Mouse (Mus musculus) heart, postnatal 14 days (tissue): ENCODE measurements at regions not wholly inside any gene's neighbourhood (a gene's known extent, or its start where the extent isn't known, plus 50 kb on each side); places are given as distances from the start of the nearest gene placed in this dataset.

ENCODE experiments used
- DNase-seq, 2 experiments: peaks; one replicate each; pipeline ENCODE4 v3.0.0; 2021 to 2022
- intact Hi-C: fragments of 180-260 bp; cut with DNase I; formaldehyde crosslinking; loops from one replicate; pipeline ENCODE4 v1.15.1; 2025

DNA sequence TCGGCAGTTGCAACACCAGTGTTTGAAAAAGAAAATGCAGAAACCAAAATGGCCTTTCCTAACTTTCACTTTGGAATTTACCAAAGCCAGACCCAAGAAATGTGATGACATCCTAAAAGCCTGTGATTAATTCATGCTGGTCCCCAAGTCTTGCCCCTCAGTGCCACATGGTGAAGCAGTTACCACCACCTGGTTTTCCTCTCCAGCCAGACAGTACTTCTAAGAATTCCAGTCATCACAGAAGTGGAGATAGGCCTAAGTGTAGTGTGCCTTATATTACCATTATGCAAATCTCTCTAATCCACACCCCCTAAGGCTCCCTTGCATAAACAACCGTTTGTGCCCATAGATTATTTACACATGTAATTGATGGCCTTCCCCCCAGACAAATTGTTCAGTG is 311.0 kb downstream of the Cxcl12 start:
- DNase-seq = no peak
- intact Hi-C loops = no loop called here

DNA sequence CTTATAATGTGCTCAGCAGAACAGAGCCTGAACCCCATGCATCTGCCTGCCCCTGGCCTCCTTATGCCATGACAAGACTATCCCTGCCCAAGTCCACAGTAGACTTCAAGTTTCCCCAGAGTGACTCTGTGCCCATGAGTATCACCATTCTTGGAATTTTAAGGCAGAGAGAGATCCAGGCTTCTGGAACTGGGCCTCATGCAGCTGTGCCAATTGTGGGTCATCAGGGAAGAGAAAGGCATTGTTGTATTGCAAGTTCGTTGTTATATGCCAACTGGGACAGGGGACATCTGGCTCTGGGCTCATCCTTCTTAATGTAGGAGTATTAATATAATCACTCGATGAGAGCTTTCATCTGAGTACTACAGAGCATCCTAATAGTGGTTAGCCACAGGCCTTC is 312.1 kb downstream of the Cxcl12 start:
- intact Hi-C loops = no loop called here
- no peak for DNase-seq

DNA sequence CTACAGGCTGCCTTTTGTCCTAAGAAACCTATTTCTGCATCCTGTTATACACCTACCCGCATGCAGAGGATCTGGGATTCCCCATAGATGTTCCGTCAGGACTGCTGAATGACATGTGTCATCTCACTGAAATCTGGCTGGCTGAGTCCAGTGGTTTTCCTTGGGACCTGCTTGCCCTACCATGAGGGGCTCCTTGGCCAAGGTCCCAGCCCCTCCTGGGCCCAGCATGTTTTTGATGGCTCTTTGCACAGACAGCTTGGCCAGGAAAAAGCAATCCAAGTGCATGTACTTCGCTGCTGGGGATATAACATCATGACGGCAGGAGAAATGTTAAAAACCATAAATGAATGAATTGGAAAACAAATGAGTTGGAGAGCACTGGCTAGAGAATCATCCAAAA is 320.8 kb downstream of the Cxcl12 start:
- DNase-seq = no peak
- intact Hi-C loops = loop anchor here (5.0 kb wide), 1 partner anchor 317 kb away; no protein-coding TSS in a partner anchor

DNA sequence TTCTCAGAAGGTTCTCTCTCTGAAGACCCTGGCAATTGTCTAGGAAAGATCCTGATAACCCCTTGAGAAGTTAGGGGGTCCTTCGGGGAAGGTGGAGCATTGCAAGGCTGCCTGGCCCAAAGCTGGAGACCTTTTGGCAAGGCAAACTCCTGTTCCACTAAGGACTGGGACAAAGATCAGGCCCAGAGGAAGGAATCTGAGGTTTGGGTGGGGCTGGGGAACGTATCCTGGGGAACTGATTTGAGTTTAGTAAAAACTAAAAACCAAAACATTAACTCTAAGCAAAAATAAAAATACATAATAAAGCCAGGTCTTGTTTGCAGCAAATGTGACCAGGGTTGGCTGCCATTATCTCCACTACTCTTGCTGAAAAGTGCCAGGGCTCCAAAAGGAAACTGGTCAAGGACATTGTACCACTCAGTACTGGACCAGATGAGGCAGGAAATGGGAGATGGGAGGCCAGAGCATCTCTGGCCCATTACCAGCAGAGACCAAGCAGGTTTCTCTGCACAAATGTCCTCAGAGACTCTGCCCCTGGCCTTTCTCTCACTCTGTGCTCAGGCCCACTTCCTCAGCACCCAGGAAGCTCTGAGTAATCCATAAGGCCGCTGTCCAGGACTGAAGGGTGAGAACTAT is 321.5 kb downstream of the Cxcl12 start:
- peak; percentile 12 to 16 for DNase-seq
- intact Hi-C loops = loop anchor here (5.0 kb wide), 1 partner anchor 318 kb away; no protein-coding TSS in a partner anchor

DNA sequence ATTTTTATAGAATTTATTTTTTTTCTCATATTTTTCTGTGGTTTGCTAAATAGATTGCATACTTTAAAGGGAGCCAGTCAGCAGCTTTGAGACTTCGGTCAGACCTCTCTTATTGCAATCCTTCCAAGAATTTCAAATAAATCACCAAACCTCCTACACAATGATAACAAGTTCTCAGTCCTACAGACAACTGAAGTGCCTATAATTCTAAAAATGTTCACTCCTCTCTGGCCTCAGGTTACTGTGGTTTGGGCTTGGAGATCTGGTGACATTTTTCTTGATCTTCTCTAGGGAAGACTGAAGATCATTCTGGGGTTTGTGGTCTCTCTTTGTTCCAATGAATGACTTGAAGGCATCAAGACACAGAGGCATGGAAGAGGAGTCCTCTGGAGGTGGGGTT is 326.6 kb downstream of the Cxcl12 start:
- intact Hi-C loops = no loop called here
- DNase-seq = no peak

DNA sequence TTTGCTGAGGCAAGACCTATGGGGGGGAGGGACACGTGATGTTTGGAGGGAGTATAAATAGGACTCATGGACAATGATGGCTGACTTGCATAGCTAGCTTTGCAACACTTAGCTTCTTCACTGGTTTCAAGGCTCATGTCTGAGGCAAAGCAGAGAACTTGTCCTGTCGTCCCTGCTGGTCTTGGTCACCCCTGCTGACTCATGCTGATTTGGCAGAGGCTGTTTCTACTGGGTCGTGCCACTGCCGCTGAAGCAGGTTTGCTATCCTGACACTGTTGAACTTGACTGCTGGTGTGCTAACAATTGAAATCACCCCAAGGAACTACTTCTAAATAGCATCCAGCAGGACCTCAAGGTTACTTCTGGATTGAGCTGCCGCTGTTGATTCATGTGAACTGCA is 329.0 kb downstream of the Cxcl12 start:
- no peak for DNase-seq
- intact Hi-C loops = no loop called here

DNA sequence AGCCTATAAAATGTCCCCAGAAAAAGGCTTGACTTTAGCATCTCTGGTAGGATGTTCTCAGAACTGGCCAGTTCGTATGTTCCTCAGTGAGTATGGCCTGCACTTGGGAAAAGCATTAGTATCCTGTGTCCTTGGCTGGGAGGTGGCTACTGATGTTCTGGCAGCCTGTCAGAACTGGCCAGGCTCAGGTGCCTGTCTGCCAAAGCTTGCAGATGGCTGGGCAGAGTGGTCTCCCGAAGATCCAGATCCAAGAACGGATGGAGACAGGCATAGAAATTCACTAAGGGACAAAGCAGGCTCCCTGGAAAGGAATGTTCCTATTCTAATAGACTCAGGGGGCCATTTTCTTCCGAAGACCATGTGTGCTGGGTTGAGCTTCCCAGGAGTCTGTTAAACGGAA is 329.6 kb downstream of the Cxcl12 start:
- peak in 1 of 2 experiments; percentile 21 for DNase-seq
- intact Hi-C loops = no loop called here

DNA sequence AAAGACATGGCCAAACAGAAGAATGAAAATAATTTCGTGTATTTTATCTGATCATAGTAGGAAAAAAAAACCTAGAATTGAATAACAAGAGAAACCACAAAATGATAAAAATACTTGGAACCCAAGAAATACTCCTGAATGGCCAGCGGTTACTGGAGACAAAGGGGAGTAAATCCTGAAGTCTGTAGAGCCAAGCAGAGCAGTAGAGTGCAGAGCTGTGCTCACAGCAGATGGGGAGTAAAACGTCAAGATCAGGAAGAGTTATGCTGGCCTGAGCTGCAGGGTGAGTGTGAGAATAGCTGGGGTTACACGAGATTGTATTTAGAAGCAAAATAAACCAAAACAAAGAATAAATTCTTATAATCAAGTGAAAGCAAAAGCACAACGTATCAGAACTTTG is 334.0 kb downstream of the Cxcl12 start:
- intact Hi-C loops = no loop called here
- DNase-seq = no peak

DNA sequence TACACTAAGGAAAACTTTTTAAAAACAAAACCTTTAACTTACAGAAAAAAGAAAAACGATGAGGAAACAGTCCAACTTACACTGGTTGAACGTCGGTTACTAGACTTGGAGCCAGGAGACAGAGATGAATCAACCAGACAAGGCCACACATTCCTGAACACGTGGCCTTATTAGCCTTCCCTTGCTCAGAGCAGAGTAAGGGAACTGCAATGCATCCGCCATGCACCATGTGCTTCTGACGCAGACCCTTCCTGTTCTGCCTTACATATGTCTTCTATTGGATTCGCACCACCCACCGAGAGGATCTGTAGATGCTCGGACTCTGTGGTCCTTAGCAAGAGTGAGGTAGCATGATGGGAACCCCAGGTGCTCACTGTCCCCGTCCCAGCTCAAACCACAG is 336.2 kb upstream of the Zfp637 start:
- intact Hi-C loops = no loop called here
- DNase-seq = no peak

DNA sequence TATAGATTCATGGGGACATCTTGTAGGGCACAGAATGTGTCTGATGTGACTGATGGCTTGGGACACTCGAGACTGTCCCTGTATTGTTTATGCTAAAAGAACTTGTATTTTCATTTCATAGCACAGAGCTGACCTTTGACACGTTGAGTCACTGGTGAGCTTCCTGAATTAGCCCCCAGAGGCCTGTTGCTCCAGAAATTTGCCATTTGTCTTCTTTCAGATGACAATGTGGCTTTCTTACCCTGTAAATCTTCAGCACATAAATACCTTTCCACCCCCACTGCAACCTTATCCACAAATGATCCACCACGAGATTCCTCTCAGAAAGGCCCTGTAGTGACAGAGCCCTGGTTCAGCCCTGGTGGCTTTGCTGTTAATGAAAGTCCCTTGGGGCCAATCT is 335.5 kb upstream of the Zfp637 start:
- DNase-seq = no peak
- intact Hi-C loops = no loop called here

DNA sequence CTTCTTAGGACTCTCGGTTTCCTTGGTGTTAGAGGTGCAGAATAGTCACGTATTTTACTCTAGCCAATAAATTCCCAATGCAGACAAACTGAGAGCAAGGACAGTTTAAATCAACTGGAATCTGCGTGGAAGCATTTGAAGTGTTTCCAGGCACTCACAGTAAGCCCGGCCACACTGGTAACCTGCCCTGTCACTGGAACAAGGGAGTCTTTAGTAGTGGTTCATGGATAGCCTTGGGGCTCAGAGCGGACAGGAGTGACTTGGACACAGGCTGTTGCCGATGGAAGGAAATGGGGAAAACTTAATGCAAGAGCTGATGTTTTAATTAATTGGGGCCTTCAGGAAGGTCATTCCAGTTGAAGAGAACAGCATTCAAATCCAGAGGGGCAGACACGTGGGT is 334.4 kb upstream of the Zfp637 start:
- intact Hi-C loops = no loop called here
- no peak for DNase-seq

DNA sequence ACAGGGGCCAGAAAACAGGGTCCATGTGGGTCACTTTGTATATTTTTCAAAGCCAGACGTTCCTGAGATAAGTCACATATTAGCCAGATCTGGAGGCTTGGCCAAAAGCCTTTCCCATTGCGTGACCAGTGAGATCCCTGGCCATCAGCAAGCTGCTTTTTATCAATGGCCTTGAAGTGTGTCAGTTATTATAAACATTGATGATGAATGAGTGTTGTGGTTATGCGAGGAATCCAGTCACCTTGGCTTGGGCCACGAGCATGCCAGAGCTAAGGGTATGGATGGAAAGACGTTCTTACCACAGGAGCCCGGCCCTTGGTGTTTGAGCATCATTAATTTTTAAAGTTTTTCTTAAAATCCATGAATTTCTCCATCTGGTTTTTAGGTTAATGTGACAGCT is 332.1 kb upstream of the Zfp637 start:
- intact Hi-C loops = no loop called here
- no peak for DNase-seq

DNA sequence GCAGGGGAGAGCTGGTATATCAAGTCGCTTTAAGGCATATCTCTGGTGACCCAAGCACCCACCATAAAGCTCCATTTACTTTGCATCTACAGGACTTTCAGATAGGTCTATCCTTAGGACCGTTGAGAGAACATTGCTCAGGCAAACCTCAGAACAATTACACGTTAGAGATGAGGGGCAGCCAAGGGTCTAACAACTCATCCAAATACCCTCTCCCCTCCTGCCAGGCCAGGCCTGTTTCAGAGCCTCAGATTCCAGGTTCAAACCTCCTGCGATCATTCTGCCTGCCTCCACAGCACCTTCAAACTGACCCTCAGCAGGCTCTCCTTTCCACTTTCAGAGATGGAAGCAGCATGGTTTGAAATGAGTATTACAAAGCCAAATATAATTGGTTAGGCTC is 331.0 kb upstream of the Zfp637 start:
- no peak for DNase-seq
- intact Hi-C loops = no loop called here

DNA sequence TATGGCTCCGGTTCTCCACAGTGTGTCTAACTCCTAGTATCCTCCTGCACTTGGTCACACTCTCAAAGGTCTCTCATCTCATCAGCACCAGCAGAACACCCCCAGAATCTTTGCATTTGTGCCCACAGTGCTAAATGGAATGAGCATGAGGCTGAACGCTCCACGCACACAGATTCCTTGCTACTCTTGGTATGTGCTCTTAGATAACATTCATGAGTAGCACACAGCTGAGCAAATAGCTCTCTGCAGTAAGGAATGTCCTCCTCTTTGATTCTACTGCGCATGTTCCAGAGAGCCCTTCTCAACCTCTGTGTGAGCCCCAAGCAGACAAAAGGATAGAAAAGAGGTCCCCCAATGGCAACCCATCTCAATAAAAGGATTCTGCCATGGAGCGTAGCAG is 326.1 kb upstream of the Zfp637 start:
- intact Hi-C loops = no loop called here
- DNase-seq = no peak

DNA sequence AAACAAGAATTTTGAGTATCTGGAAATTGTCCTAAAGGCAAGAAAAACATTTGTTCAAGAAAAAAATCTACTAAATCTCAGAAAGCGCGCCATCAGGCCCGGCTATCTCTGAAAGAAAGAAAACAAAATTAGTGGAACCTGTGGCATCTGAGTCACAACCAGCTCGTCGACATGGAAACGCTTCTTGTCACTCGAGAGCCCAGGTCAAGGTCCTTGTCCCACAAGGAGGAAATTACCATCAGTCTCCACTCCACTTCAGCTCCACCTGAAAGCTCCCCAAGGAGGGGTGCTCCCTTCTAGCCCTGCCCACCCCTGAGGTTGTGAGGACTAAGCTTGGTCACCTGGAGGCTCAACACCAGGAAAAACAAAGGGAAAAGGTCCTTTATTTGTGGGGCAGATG is 324.1 kb upstream of the Zfp637 start:
- intact Hi-C loops = no loop called here
- DNase-seq = no peak

DNA sequence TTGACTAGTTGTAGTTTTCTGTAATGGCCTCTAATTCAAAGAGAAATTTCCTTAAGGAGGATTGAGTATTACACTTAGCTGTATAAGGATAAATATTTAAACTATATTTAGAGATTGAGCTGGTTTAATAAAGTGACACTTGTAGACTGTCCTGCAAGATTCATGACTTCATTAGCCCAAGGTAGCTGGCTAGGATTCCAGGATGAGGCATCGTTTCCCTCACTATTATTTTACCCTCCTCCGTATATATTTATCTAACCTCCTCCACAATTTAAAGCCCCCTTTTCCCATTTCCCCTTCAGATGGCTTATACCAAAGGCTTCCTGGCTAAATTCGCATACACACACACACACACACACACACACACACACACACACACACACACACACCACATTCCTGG is 322.0 kb upstream of the Zfp637 start:
- intact Hi-C loops = no loop called here

DNA sequence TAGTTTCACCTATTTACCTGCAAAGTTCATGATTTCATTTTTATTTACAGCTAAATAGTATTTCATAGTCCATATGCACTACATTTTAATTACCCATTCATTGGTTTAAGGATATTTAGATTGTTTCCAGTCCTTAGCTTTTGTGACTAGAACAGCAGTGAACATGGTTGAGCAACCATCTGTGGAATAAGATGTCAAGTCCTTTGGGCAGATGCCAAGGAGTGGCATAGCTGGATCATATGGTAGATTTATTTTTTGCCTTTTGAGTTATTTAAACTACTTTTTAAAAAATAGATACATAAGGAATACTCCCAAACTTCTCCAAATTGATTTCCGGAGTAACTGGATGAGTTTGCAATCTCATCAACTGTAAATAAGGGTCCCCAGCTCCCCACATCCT is 321.5 kb upstream of the Zfp637 start:
- intact Hi-C loops = no loop called here
- no peak for DNase-seq

More for the DNA sequence above, 322.0 kb upstream of the Zfp637 start:
- DNase-seq = no peak

DNA sequence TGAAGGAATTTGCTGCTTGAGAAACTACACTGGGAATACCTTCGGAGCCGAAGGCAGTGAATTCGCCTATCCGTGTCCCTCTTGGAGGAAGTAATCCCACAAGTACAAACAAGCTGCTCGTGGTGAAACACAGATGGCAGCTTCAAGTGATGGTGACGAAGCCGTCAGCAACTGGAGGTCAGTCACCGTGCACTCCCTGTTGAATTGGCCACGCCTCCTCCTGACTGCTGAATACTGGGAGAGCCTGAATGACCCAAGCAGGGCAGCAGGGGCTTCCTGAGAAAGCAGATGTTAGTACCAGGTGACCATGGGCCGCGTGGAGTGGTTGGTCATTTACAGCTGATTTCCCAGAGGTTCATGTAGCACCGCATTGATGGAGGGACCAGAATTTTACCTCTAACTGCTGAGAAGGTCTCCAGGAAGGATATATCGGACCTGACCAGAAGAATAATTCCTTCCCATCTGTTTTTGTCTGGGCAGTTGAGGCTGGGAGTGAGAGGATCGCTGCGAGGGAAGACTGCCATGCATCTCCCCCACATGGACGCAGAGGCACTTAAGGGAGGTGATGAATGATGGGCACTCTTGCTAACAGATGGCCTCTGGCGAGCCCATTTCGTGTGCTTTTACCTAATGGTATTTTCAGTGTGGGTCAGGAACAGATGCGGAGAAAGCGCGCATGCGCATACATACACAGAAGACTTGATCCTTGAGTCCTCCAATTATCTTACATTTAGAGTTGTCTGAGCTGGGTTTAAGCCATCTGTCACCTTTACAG is 314.6 kb upstream of the Zfp637 start:
- peak in 1 of 2 experiments; percentile 17 for DNase-seq
- intact Hi-C loops = no loop called here

DNA sequence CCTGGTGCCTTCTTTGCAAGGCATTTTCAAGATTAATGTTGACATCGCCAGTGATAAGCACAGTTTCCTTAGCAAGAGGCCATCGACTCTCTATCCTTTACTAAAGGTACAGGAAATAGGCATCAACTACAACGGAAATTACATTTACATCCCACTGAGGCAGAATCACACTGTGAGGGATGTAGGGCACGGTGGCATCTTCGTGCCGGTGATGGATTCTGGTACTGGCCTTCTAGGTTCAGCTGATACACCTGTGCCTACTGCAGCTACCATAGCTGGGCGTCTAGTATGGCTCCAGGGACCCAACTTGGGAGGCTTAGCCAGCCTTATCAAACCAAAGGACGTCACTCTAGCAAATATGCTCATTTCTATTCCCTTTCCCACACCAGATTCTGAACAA is 313.5 kb upstream of the Zfp637 start:
- intact Hi-C loops = no loop called here
- DNase-seq = no peak

DNA sequence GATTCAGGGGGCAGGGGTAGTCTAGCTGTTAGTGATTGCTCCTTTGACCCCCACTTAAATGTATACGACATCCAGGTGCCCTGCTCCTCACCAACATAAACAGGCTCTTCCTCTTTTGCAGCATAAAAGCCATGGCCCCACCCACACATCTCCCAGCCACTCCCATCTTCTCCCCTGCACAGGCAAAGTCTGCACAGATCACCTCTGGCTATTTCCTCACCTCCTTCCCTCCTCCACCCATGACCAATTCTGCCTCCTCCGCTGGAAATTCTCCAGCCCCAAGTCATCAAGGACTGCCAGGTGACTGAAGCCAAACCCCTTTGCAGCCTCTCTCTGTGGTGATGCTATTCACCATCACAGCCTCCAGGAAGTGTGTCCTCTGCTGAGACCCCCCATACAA is 306.8 kb upstream of the Zfp637 start:
- no peak for DNase-seq
- intact Hi-C loops = no loop called here

DNA sequence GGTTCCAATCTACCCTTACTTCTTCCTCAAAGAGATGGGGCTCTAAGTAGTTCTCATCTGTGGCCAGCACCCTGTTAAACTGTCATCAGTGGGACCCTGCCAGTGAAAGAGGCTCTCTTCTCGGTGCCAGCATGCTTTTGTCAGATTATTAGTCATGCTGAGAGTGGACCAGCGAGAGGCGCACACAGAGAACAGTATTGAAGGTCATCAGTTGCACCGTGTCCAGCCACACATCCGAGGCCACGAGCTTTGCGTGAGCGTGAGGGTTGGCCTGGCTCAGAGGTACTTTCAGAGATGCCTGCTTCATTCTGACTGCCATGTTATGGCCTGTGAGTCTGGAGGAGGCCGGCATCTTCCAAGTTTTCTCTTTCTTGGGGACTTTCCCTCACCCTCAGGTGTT is 306.0 kb upstream of the Zfp637 start:
- intact Hi-C loops = no loop called here
- no peak for DNase-seq

DNA sequence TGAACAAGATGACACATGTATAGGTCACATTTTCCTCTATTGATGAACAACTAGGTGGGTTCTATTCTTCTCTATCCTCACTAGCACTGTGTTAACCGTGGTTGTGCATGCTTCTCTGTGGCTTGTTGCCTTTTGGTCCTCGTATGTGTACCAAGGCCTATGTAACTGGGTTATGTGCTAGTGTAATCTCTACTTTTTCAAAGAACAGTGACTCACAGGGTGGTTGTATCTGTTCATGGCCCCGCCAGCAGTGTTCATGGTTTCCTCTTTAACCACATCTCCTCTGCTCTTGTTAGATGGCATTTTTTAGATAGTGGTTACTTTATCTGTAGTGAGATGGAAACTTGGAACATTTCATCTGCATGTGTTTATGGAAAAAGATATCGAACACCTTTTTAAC is 304.9 kb upstream of the Zfp637 start:
- no peak for DNase-seq
- intact Hi-C loops = no loop called here
